Mouse (Mus musculus): Measurements from ENCODE around the gene Magi1.

DNA sequence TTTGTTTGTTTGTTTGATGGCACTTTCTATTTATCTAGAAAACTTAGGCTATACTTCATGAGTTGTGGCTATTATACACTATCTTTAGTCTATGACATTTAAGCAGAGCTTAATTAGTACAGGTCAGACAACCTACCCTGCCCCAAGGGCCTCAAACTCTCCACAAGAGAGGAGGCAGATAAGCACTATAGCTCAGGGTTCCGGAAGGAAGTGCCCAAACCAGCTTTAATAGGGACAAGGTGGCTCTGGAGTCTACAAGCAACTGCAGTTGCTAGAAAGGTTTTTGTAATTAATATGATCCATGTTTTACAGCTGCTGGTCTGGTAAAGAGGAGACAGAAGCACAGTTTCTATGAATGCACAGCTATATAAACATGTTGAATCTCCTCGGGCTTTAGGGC is 196.9 kb downstream of the Magi1 start:
- TF ChIP-seq CTCF (IDR thresholded peaks at IDR 0.05; ENCODE audit: borderline replicate concordance, insufficient read depth, low read depth, low read length) (no peak), POLR2A (IDR thresholded peaks at IDR 0.05; ENCODE audit: borderline replicate concordance, insufficient read depth, low read length) (no peak)

Data from cerebellum, adult 2 months (tissue).